Mouse (Mus musculus): ENCODE results near the gene Fam204a. TPM values are rescaled to one million over a fixed set of nuclear protein-coding genes. Genes with fewer than 3 reads are reported as not detected.
A peak's percentile ranks its signal among the peaks of the same experiment; 100 is the strongest.

Fam204a gene
- total RNA-seq, 1 experiment from 2014 or later: 56.4 TPM

DNA sequence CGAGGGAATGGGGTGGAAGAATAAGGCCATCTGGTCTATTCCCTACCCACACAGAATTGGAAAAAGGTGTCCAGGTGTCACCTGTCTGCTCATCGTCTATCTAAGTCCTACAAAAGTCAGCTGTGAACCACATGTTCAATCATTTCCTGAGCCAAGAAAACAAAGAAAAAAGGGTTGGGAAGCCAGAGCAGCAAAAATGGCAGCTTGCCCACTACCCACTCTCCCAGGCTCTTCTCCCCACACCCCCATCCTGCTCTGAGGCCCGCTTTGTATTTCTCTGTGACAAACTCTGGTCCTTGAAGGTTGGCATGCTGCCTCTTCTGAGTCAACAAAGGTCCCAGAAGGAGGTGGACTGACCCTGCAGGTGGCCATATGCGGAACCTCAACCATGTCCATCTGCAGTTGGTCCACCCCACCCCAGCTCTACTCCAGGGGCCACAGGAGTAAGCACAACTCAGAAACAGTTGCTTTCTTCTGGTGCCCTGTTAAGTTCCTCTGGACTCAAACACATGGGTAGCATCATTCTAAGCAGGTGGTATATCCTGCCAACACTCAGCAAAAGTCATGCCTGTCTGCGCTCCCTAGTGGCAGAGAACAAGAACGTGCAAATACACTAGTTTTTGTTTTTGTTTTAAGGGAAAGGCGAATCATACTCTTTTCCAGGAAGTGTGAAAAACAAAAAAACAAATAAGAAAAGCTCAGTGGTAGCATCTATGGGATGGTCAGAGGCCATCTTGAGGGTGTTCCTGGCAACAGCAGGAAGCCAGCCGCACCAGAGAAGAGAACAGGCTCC, 47.5 kb downstream of the Fam204a start:
- no peak for ATAC-seq (replicated peaks; ENCODE audit: low read depth, poor library complexity, severe bottlenecking)

DNA sequence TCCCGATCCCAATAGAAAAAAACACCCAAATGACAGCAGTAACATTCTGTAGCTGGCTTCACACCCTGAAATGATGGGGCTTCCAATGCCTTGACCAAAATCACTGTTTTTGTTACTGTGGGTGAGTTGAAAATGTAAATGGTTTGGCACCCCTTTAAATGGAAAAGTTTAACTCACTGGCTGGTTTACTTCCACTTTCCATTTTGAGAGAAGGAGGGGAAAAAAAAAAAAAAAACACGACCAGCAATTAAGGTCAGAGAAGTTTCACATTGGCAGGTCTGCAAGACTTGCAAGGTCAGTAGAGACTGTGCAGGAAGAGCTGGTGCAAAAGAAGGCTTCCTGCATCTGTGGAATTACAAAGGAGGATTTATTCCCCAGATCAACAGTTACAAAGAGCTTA, 61.1 kb downstream of the Fam204a start:
- no peak for ATAC-seq (replicated peaks; ENCODE audit: low read depth, poor library complexity, severe bottlenecking)

DNA sequence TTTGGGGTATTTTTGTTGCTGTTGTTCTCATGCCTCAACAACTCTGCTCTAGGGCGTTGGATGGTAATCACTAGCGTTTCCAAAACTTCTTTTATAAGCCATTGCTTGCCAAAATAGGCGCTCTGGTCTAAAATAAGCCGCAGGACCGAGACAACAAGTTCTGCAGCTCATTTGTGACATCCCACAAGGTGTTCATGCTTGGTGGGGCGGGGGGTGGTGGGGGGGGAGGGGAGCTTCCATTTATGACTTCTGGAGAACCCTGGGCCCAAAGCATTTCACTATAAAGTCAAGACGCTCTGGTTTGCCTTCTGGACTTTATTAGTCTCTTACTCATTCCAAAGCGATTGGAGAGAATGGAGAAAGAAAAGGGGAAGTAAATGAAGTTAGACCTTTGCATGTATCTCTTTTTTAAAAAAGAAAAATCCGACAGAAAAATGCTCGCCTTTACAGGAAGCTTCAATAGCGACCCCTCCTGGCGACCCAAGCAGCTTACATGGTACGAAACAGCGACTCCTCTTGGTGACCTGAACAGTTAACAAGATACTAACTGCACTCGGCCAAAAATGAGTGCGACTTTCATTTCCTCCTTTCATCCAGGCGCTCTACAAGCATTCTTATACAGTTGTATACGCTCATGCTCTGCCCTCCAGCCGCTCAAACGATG, 65.8 kb downstream of the Fam204a start:
- ATAC-seq (replicated peaks; ENCODE audit: low read depth, poor library complexity, severe bottlenecking): peak; percentile 97

DNA sequence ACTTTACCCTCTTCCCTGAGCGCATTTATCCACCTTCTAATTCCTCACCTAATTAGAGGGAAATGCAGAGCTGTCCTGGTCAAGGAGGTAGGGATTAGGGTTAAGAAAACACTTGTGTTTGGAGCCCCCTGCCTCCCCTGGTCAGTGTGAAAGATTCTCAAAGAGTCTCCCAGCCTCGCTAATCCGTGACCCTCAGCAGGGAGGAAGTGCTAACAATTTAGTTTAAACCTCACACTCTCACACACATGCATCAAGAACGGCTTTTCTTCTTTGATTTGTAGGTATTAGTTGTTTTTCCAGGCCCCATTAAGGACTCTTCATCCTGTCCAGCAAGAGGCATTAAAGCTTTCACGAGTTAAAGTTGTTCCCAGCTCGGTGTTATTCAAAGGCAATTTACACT, 66.7 kb downstream of the Fam204a start:
- no peak for ATAC-seq (replicated peaks; ENCODE audit: low read depth, poor library complexity, severe bottlenecking)

DNA sequence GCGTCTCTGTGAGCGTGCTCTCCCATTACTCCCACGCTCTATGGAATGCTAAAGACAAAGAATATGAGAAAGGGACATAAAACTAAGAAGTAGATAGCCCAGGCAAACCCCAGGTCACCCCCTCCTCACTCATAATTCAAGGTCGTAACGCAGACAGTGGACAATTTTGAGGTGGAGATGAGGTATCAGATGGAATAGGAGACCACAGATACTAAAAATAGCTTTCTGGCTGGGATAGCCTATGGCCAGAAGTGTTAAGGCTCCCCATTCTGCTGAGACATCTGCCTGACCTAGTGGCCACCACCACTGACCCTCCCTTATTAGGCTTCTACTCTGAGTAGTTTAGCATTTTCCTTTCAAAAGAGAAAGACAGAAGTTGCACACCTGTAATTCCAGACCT, 71.2 kb downstream of the Fam204a start:
- ATAC-seq (replicated peaks; ENCODE audit: low read depth, poor library complexity, severe bottlenecking): no peak

DNA sequence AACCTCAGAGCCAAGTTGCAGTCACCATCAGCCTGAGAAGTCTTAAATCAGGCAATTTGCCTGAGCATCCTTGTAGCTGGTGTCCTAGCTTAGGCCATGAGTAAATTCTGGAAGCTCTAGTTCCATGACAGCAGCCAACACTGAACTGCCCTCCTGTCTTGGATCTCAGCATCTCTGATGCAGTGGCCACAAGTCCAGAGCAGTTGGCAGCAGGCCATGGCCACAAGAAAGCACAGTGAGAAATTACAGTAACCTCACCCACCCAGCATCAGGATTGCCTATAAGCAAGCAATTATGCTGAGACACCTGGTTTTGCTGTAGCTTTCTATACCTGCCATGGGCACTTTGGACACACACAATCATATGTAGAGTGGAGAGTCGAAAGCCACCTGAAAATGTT, 73.4 kb downstream of the Fam204a start:
- ATAC-seq (replicated peaks; ENCODE audit: low read depth, poor library complexity, severe bottlenecking): no peak

DNA sequence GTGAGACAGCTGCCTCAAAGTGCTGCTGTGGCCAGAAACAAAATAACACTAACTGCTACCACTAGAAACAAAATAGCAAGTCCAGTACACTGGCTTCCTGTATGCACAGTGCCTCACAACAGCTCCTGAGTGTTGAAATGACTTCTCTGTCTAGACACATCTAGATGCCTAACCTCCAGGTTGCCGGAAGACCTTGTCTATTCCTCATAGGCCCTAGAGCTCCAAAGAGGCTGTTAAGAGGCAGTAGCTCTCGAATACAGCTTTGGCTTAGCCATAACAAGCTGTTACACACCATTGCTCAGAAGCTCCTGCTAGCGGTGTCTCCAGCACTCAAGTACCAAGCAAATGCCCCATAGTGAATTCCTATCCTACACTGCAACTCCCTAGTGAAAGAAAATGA, 76.4 kb downstream of the Fam204a start:
- ATAC-seq (replicated peaks; ENCODE audit: low read depth, poor library complexity, severe bottlenecking): no peak

GRCm38 (mm10) chr19:60149078-60149960, 77.2 kb downstream of the Fam204a start:
- ATAC-seq (replicated peaks; ENCODE audit: low read depth, poor library complexity, severe bottlenecking): no peak

Other genes starting within 250 kb of the Fam204a start
- 1.1 TPM in 1 of 2 replicates, not detected in the other for gene Prlhr, start 241.6 kb upstream of the Fam204a start, total RNA-seq (2017)